In genomic region chrX:7797327-7797726, GRCm38 (mm10) we compare ENCODE assay signal across 23 mouse cellular contexts. TPM values are rescaled to one million over a fixed set of nuclear protein-coding genes. Genes with fewer than 3 reads are reported as not detected.
DNase-seq lines count a peak whose midpoint lies in the region; ATAC-seq and TF ChIP-seq lines count a peak whose summit lies in the region.
"Had no signal": no experiment of that assay in that cellular context is flagged by ENCODE, and none has a peak within 500 bp of the region (broad histone marks: within the 10 kb centered on the region; RNA-seq: fewer than 3 reads in every experiment).

No protein-coding gene starts in this region.

- DNase-seq in kidney, adult 11 months: peak; percentile 63
- no peak for DNase-seq in kidney, postnatal 10 days
- DNase-seq in kidney, postnatal 0 days (ENCODE audit: low spot score): peak; percentile 2
- DNase-seq in Muller cell, postnatal 12 days (ENCODE audit: inconsistent ontology term): no peak
- DNase-seq in cerebellum, postnatal 25 days: no peak
- DNase-seq: adrenal gland, postnatal 36 days; cerebellum, adult 18-20 months; cerebellum, postnatal 36 days; heart, postnatal 10 days; lung, embryonic 14.5 days; lung, postnatal 4 days; retina, postnatal 1 day had no signal

- H3K9me3 ChIP-seq in kidney, postnatal 0 days (replicated peaks; ENCODE audit: low read length): no peaks in the 10 kb centered on the region
- H3K9me3 ChIP-seq in liver, embryonic 16.5 days (replicated peaks; ENCODE audit: control insufficient read depth, low read length): no peaks in the 10 kb centered on the region
- no peaks in the 10 kb centered on the region for H3K9me3 ChIP-seq in midbrain, embryonic 16.5 days (replicated peaks; ENCODE audit: control insufficient read depth, low read length, poor library complexity, severe bottlenecking)
- H3K9me3 ChIP-seq: embryonic facial prominence, embryonic 15.5 days; limb, embryonic 10.5 days; midbrain, embryonic 10.5 days had no signal

- H3K4me3 ChIP-seq in kidney, postnatal 0 days (replicated peaks; ENCODE audit: low read depth, low read length): no peak overlapping the region
- no peak overlapping the region for H3K4me3 ChIP-seq in liver, embryonic 16.5 days (ENCODE audit: low read depth, low read length)
- no peak overlapping the region for H3K4me3 ChIP-seq in midbrain, embryonic 16.5 days (ENCODE audit: low read depth, low read length)
- H3K4me3 ChIP-seq: embryonic facial prominence, embryonic 15.5 days; left cerebral cortex, adult 2 months; limb, embryonic 10.5 days; midbrain, embryonic 10.5 days had no signal

- H3K9ac ChIP-seq in kidney, postnatal 0 days (ENCODE audit: low read depth, low read length): no peak overlapping the region
- no peak overlapping the region for H3K9ac ChIP-seq in liver, embryonic 16.5 days (ENCODE audit: low read depth, low read length)
- no peak overlapping the region for H3K9ac ChIP-seq in midbrain, embryonic 16.5 days (ENCODE audit: low read depth, low read length)
- H3K9ac ChIP-seq: embryonic facial prominence, embryonic 15.5 days; hindbrain, embryonic 14.5 days; lung, embryonic 14.5 days had no signal

- no peak overlapping the region for H3K27ac ChIP-seq in kidney, postnatal 0 days
- H3K27ac ChIP-seq in liver, embryonic 16.5 days (ENCODE audit: low read length): no peak overlapping the region
- no peak overlapping the region for H3K27ac ChIP-seq in midbrain, embryonic 16.5 days (ENCODE audit: low read length)
- H3K27ac ChIP-seq: embryonic facial prominence, embryonic 15.5 days; hindbrain, embryonic 14.5 days; left cerebral cortex, adult 2 months; limb, embryonic 10.5 days; midbrain, embryonic 10.5 days; stomach, postnatal 0 days had no signal

- no peak for TF ChIP-seq CTCF in kidney, postnatal 0 days (IDR thresholded peaks at IDR 0.05; ENCODE audit: low read depth)

- 0 out of 2 replicates have a peak, but pooled peaks cover 5% of the 10 kb centered on the region for H3K36me3 ChIP-seq in kidney, postnatal 0 days (ENCODE audit: insufficient read depth, low read length)
- H3K36me3 ChIP-seq in liver, embryonic 16.5 days (ENCODE audit: control insufficient read depth, insufficient read depth): peaks cover 11% of the 10 kb centered on the region
- H3K36me3 ChIP-seq in midbrain, embryonic 16.5 days (ENCODE audit: control insufficient read depth, insufficient read depth, low read length): peaks cover 5% of the 10 kb centered on the region

- 77% methylated on average over 3 of the region's 3 CpGs for WGBS in kidney, postnatal 0 days
- WGBS in liver, embryonic 16.5 days (ENCODE audit: insufficient replicate concordance): 56% methylated on average over 3 of the region's 3 CpGs
- WGBS in midbrain, embryonic 16.5 days: 79% methylated on average over 3 of the region's 3 CpGs

- H3K27me3 ChIP-seq in kidney, postnatal 0 days (ENCODE audit: insufficient read depth, low read length): no peaks in the 10 kb centered on the region
- no peaks in the 10 kb centered on the region for H3K27me3 ChIP-seq in liver, embryonic 16.5 days (ENCODE audit: control insufficient read depth, insufficient read depth, low read depth, low read length)
- H3K27me3 ChIP-seq in midbrain, embryonic 16.5 days (ENCODE audit: control insufficient read depth, insufficient read depth, low read depth, low read length): no peaks in the 10 kb centered on the region
- H3K27me3 ChIP-seq: embryonic facial prominence, embryonic 15.5 days had no signal

- 0 out of 2 replicates have a peak, but pooled peaks have one; percentile 49 for ATAC-seq in erythroid progenitor cell, adult 5-6 weeks (replicated peaks; ENCODE audit: low FRiP score, poor library complexity, severe bottlenecking)
- peak; percentile 54; the same call in 1 of the 2 replicates for ATAC-seq in kidney, postnatal 0 days (replicated peaks; ENCODE audit: low FRiP score, low read depth)
- ATAC-seq in liver, embryonic 16.5 days (ENCODE audit: low read depth): peak; percentile 81
- ATAC-seq in midbrain, embryonic 16.5 days: no peak
- ATAC-seq: CD4-positive, CD25-positive, alpha-beta regulatory T cell, adult 4 months had no signal

- no peak overlapping the region for H3K4me2 ChIP-seq in kidney, postnatal 0 days (ENCODE audit: low read length)
- H3K4me2 ChIP-seq in liver, embryonic 16.5 days (ENCODE audit: low read depth, low read length): no peak overlapping the region
- H3K4me2 ChIP-seq in midbrain, embryonic 16.5 days (ENCODE audit: low read length): no peak overlapping the region
- H3K4me2 ChIP-seq: embryonic facial prominence, embryonic 15.5 days; heart, embryonic 11.5 days; hindbrain, embryonic 14.5 days; lung, embryonic 14.5 days had no signal

- no peaks in the 10 kb centered on the region for H3K4me1 ChIP-seq in kidney, postnatal 0 days (replicated peaks; ENCODE audit: insufficient read depth, low read length)
- no peaks in the 10 kb centered on the region for H3K4me1 ChIP-seq in liver, embryonic 16.5 days (ENCODE audit: control insufficient read depth, low read depth, low read length)
- H3K4me1 ChIP-seq in midbrain, embryonic 16.5 days (ENCODE audit: control insufficient read depth, insufficient read depth, low read length): no peaks in the 10 kb centered on the region
- H3K4me1 ChIP-seq: embryonic facial prominence, embryonic 15.5 days; limb, embryonic 10.5 days; midbrain, embryonic 10.5 days had no signal

RNA-seq across cellular contexts. Expression of gene Gripap1, which starts 7.8 kb away (rescaled TPM):
- 91.0 and 94.4 TPM in 2 replicates for total RNA-seq in erythroid progenitor cell, adult 5-6 weeks (2015; ENCODE audit: low replicate concordance)
- 87.0 and 176 TPM in 2 replicates for total RNA-seq in erythroid progenitor cell, adult 5-6 weeks (2017; ENCODE audit: low replicate concordance)
- 29.6 and 30.1 TPM in 2 replicates for polyA plus RNA-seq in kidney, postnatal 0 days (2015; fragmentation: Nextera tagmentation; extraction: Ambion mirVana)
- 27.7 and 28.9 TPM in 2 replicates for polyA plus RNA-seq in liver, embryonic 16.5 days (2015; fragmentation: Nextera tagmentation; extraction: Ambion mirVana)
- polyA plus RNA-seq in midbrain, embryonic 16.5 days (2015; fragmentation: Nextera tagmentation; extraction: Ambion mirVana): 73.1 and 73.9 TPM in 2 replicates

RNA-seq across cellular contexts. Expression of gene Kcnd1, which starts 24.8 kb away (rescaled TPM):
- total RNA-seq in erythroid progenitor cell, adult 5-6 weeks (2015; ENCODE audit: low replicate concordance): 0.84 and 1.8 TPM in 2 replicates
- 0.68 and 3.6 TPM in 2 replicates for total RNA-seq in erythroid progenitor cell, adult 5-6 weeks (2017; ENCODE audit: low replicate concordance)
- polyA plus RNA-seq in kidney, postnatal 0 days (2015; fragmentation: Nextera tagmentation; extraction: Ambion mirVana): 0.68 and 0.83 TPM in 2 replicates
- polyA plus RNA-seq in liver, embryonic 16.5 days (2015; fragmentation: Nextera tagmentation; extraction: Ambion mirVana): 0.19 TPM in 2 replicates
- polyA plus RNA-seq in midbrain, embryonic 16.5 days (2015; fragmentation: Nextera tagmentation; extraction: Ambion mirVana): 3.3 and 3.8 TPM in 2 replicates

RNA-seq across cellular contexts. Expression of gene Tfe3, which starts 35.0 kb away (rescaled TPM):
- total RNA-seq in erythroid progenitor cell, adult 5-6 weeks (2015; ENCODE audit: low replicate concordance): 18.9 and 23.4 TPM in 2 replicates
- total RNA-seq in erythroid progenitor cell, adult 5-6 weeks (2017; ENCODE audit: low replicate concordance): 21.5 and 22.7 TPM in 2 replicates
- polyA plus RNA-seq in kidney, postnatal 0 days (2015; fragmentation: Nextera tagmentation; extraction: Ambion mirVana): 22.9 and 24.1 TPM in 2 replicates
- 9.5 and 11.4 TPM in 2 replicates for polyA plus RNA-seq in liver, embryonic 16.5 days (2015; fragmentation: Nextera tagmentation; extraction: Ambion mirVana)
- 19.0 and 23.3 TPM in 2 replicates for polyA plus RNA-seq in midbrain, embryonic 16.5 days (2015; fragmentation: Nextera tagmentation; extraction: Ambion mirVana)

RNA-seq across cellular contexts. Expression of gene Otud5, which starts 43.8 kb away (rescaled TPM):
- 327 and 376 TPM in 2 replicates for total RNA-seq in erythroid progenitor cell, adult 5-6 weeks (2015; ENCODE audit: low replicate concordance)
- total RNA-seq in erythroid progenitor cell, adult 5-6 weeks (2017; ENCODE audit: low replicate concordance): 471 and 476 TPM in 2 replicates
- polyA plus RNA-seq in kidney, postnatal 0 days (2015; fragmentation: Nextera tagmentation; extraction: Ambion mirVana): 31.8 and 36.8 TPM in 2 replicates
- polyA plus RNA-seq in liver, embryonic 16.5 days (2015; fragmentation: Nextera tagmentation; extraction: Ambion mirVana): 32.9 and 42.5 TPM in 2 replicates
- 41.8 and 42.0 TPM in 2 replicates for polyA plus RNA-seq in midbrain, embryonic 16.5 days (2015; fragmentation: Nextera tagmentation; extraction: Ambion mirVana)

RNA-seq across cellular contexts. Expression of gene Ccdc120, which starts 46.6 kb away (rescaled TPM):
- total RNA-seq in erythroid progenitor cell, adult 5-6 weeks (2015; ENCODE audit: low replicate concordance): not detected in 2 replicates
- total RNA-seq in erythroid progenitor cell, adult 5-6 weeks (2017; ENCODE audit: low replicate concordance): not detected in 2 replicates
- polyA plus RNA-seq in kidney, postnatal 0 days (2015; fragmentation: Nextera tagmentation; extraction: Ambion mirVana): 16.8 and 17.4 TPM in 2 replicates
- polyA plus RNA-seq in liver, embryonic 16.5 days (2015; fragmentation: Nextera tagmentation; extraction: Ambion mirVana): 1.6 and 1.9 TPM in 2 replicates
- polyA plus RNA-seq in midbrain, embryonic 16.5 days (2015; fragmentation: Nextera tagmentation; extraction: Ambion mirVana): 71.6 and 76.4 TPM in 2 replicates

Comparison
In these comparisons a context has a peak if more than half of its experiments do, and no peak if none do; other contexts are left out.
1. DNase-seq: peak in kidney, adult 11 months (single experiment) and kidney, postnatal 0 days (single experiment); none in kidney, postnatal 10 days (single experiment), Muller cell, postnatal 12 days (single experiment) and cerebellum, postnatal 25 days (0 of 2).